Mouse (Mus musculus) B cell, adult (primary cell): Measurements from ENCODE around the gene Vmn1r65. TPM values are rescaled to one million over a fixed set of nuclear protein-coding genes. Genes with fewer than 3 reads are reported as not detected.

Experiments
- total RNA-seq: library from RNA; stranded (reverse); gene quantifications from 4 replicates; pipeline ENCODE4 v1.2.4, GENCODE M21; 2023; ENCODE audit not compliant: inconsistent age

The Vmn1r65 gene
- not detected in 4 replicates for total RNA-seq

GRCm38 (mm10) chr7:6010910-6011309 lies at the start of gene Vmn1r65:
Gene Vmn1r65 (minus strand): TSS chr7:6011010.

GRCm38 (mm10) chr7:6044861-6045260 lies 34.1 kb upstream of the Vmn1r65 start, which contains the start of gene Nlrp4c:
Gene Nlrp4c (plus strand): TSS chr7:6045161.

Other genes starting within 250 kb of the Vmn1r65 start
- not detected in 4 replicates for gene Vmn1r63, start 205.6 kb downstream of the Vmn1r65 start, total RNA-seq
- gene Vmn1r64, start 126.5 kb downstream of the Vmn1r65 start, total RNA-seq: not detected in 4 replicates
- not detected in 4 replicates for gene Nlrp4c, start 34.2 kb upstream of the Vmn1r65 start, total RNA-seq
- gene Zfp787, start 145.0 kb upstream of the Vmn1r65 start, total RNA-seq: 33.1 to 49.2 TPM (median 36.1 TPM) in 4 replicates
- 21.1 to 27.3 TPM (median 25.1 TPM) in 4 replicates for gene Zfp444, start 161.2 kb upstream of the Vmn1r65 start, total RNA-seq
- not detected in 4 replicates for gene Galp, start 186.1 kb upstream of the Vmn1r65 start, total RNA-seq
- gene Zscan5b, start 211.3 kb upstream of the Vmn1r65 start, total RNA-seq: not detected in 4 replicates
- not detected in 4 replicates for gene Epp13, start 241.7 kb upstream of the Vmn1r65 start, total RNA-seq